Mouse (Mus musculus) left cerebral cortex, adult 9 months (tissue): ENCODE measurements at regions not wholly inside any gene's neighbourhood (a gene's known extent, or its start where the extent isn't known, plus 50 kb on each side); places are given as distances from the start of the nearest gene placed in this dataset.
A peak's percentile ranks its signal among the peaks of the same experiment; 100 is the strongest.

Source experiments
- DNase-seq, 2 experiments: peaks; one replicate each; pipeline ENCODE4 v3.0.0; 2022; ENCODE audit warnings: low spot score in 2 of 2

- no peak for DNase-seq
Observed at GRCm38 (mm10) chr2:73991818-73992217, 80.7 kb upstream of the Atp5g3 start.

GRCm38 (mm10) chr2:73987441-73988105, 76.4 kb upstream of the Atp5g3 start:
- peak in 1 of 2 experiments; percentile 20 for DNase-seq

DNA sequence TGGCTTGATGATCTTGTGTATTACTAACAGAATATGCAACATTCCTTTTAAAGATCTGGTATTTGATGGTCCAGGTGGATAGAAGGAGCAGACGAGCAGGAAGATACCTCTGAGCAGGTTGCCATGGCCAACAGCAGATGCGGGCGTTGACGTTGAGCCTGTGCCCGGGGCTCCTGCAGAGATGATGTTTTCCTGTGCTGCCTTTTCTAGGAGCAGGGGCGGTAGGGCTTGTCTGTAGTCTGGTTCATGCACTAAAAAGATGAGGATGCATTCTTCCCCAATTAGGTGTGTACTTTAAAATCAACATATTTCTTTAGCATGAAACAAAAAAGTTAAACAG, 74.8 kb upstream of the Atp5g3 start:
- DNase-seq: no peak

- DNase-seq: no peak
Observed at GRCm38 (mm10) chr2:73985238-73985910, 74.2 kb upstream of the Atp5g3 start.

DNA sequence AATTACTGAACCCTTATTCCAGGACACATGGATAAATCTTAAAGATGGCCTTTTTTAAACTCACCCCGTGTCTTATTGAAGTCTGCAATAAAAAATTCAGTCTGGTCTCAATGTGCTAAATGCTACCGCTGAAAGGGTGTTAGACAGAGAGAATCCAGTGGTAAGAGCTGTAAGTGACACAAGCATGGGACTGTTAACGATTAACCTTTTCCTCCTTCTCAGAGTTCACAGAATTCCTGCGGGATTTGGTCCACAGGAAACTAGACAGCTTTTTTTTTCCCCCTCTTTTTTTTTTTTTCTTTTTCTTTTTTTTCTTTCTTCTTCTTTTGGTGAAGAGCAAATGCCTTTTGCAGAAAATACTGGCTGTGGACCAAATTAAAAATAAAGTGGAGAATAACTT, 72.0 kb upstream of the Atp5g3 start:
- no peak for DNase-seq

GRCm38 (mm10) chr2:73978072-73978471, 66.9 kb upstream of the Atp5g3 start:
- no peak for DNase-seq

DNA sequence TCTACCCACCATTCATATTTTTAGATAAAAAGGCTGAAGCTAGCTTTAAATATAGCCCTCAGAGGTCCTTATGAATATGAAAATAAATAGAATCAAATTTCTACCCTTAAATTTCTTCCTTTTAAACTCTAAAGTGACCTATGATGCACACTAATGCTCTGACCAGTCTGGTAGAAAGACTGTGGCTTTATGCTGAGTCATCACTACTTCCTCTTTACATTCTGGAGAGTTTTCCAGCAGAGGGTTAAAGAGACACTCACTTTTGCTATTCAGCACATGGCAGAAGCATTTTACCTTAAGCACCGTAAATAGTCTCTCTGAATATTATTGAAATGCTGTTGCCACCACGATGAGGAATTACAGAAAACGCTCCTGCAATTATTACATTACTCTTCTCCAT, 62.6 kb upstream of the Atp5g3 start:
- no peak for DNase-seq

GRCm38 (mm10) chr2:73967618-73968017, 56.5 kb upstream of the Atp5g3 start:
- no peak for DNase-seq

DNA sequence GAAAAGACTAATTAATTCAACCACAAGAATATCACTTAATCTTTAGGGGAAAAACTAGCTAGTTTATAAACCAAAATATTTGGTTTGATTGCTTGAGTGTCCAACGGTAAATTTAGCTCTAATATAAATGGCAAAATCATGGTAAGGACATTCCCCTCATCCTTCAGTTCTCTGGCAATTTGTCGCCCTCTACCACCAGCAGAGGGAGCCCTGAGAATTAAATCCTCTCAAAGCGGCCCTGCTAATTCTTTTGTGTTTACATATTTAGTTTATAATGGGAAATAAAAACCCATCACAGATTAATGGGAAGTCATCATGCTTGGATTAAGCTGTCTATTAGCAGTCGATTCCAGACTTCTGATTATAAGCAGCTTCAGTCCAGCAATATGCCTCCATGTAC, 54.5 kb upstream of the Atp5g3 start:
- peak in 1 of 2 experiments; percentile 43 for DNase-seq
